Mouse (Mus musculus) small intestine, adult 10 weeks (tissue): ENCODE data around the gene Gm13695. TPM values are rescaled to one million over a fixed set of nuclear protein-coding genes. Genes with fewer than 3 reads are reported as not detected.

Experiments used
- polyA plus RNA-seq: library from polyadenylated mRNA; stranded (reverse); fragments of 350-450 nt; fragmentation: Illumina TruSeq; extraction: RNeasy Lipid Tissue Mini Kit (QIAGEN cat#74804); gene quantifications from one replicate; pipeline ENCODE4 v1.2.3, GENCODE M21; 2014; ENCODE audit warnings: low replicate concordance

The Gm13695 gene
- polyA plus RNA-seq: not detected

GRCm38 (mm10) chr2:83967013-83967412 is at the start of gene Gm13695:
Gene Gm13695 (plus strand): TSS chr2:83967313.

GRCm38 (mm10) chr2:83940931-83941361 is 26.2 kb upstream of the Gm13695 start, which contains the start of gene Zswim2:
Gene Zswim2 (minus strand): TSS chr2:83941228.

GRCm38 (mm10) chr2:83955393-83955792 is 11.7 kb upstream of the Gm13695 start, which contains the start of gene Gm13698:
Gene Gm13698 (plus strand): TSS chr2:83955693.

GRCm38 (mm10) chr2:83961203-83961602 is 5.9 kb upstream of the Gm13695 start, which contains the start of gene Gm13693:
Gene Gm13693 (plus strand): TSS chr2:83961503.

GRCm38 (mm10) chr2:83972823-83973222 is 5.7 kb downstream of the Gm13695 start, which contains the start of gene Gm13696:
Gene Gm13696 (plus strand): TSS chr2:83973123.

GRCm38 (mm10) chr2:83978633-83979032 is 11.5 kb downstream of the Gm13695 start, which contains the start of gene Gm13694:
Gene Gm13694 (plus strand): TSS chr2:83978933.

GRCm38 (mm10) chr2:83984443-83984842 is 17.3 kb downstream of the Gm13695 start, which contains the start of gene Gm13697:
Gene Gm13697 (plus strand): TSS chr2:83984743.

GRCm38 (mm10) chr2:83990253-83990652 is 23.1 kb downstream of the Gm13695 start, which contains the start of gene Gm13691:
Gene Gm13691 (plus strand): TSS chr2:83990553.

Other genes with a start within 250 kb of the Gm13695 start
- gene Itgav, start 242.9 kb upstream of the Gm13695 start, polyA plus RNA-seq: 39.8 TPM
- 5.2 TPM for gene Fam171b, start 154.7 kb upstream of the Gm13695 start, polyA plus RNA-seq
- gene Zswim2, start 26.1 kb upstream of the Gm13695 start, polyA plus RNA-seq: not detected
- gene Gm13698, start 11.6 kb upstream of the Gm13695 start, polyA plus RNA-seq: not detected
- not detected for gene Gm13693, start 5.8 kb upstream of the Gm13695 start, polyA plus RNA-seq
- not detected for gene Gm13696, start 5.8 kb downstream of the Gm13695 start, polyA plus RNA-seq
- gene Gm13694, start 11.6 kb downstream of the Gm13695 start, polyA plus RNA-seq: not detected
- gene Gm13697, start 17.4 kb downstream of the Gm13695 start, polyA plus RNA-seq: not detected
- gene Gm13691, start 23.2 kb downstream of the Gm13695 start, polyA plus RNA-seq: not detected